Mouse (Mus musculus): ENCODE measurements around the gene Pbld1. TPM values are rescaled to one million over a fixed set of nuclear protein-coding genes. Genes with fewer than 3 reads are reported as not detected.

Pbld1 gene
- polyA plus RNA-seq, 1 experiment from 2014 or later: 0.96 TPM

DNA sequence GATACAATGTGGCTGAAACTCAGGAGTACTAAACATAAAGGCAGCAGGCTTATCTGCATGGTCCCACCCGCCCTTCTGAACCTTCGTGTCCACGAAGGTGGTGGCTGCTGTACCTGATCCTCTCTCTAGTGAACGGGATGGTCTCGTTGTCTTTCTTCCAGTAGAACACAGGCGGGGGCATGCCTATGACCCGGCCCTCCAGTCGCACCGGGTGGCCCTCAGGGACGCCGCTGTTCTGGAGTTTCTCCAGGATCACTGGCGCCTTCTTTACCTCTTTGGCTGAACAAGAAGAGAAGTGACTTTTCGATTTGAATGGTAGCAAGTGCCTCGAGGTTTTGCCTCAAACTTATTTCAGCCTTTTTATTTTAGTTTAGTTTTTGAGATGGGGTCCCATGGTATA is 60.0 kb downstream of the Pbld1 start:
- Histone ChIP-seq H3K4me3 (ENCODE audit: low read depth, low read length) (no peak overlapping the region), H3K27ac (ENCODE audit: low read depth, low read length) (no peak overlapping the region), H3K36me3 (ENCODE audit: control insufficient read depth, insufficient read depth, low read length) (no peaks in the 10 kb centered on the region), H3K9me3 (ENCODE audit: control insufficient read depth, low read length) (no peaks in the 10 kb centered on the region), H3K9ac (ENCODE audit: low read length) (no peak overlapping the region), H3K4me2 (no peak overlapping the region), H3K27me3 (ENCODE audit: control insufficient read depth, insufficient read depth, low read length) (no peaks in the 10 kb centered on the region), H3K4me1 (ENCODE audit: control insufficient read depth, insufficient read depth, low read length) (no peaks in the 10 kb centered on the region)
- WGBS: 79% methylated on average over 14 of the region's 14 CpGs
- DNase-seq (ENCODE audit: low spot score, missing footprints) (peak; percentile 33), ATAC-seq (ENCODE audit: low FRiP score) (no peak)

DNA sequence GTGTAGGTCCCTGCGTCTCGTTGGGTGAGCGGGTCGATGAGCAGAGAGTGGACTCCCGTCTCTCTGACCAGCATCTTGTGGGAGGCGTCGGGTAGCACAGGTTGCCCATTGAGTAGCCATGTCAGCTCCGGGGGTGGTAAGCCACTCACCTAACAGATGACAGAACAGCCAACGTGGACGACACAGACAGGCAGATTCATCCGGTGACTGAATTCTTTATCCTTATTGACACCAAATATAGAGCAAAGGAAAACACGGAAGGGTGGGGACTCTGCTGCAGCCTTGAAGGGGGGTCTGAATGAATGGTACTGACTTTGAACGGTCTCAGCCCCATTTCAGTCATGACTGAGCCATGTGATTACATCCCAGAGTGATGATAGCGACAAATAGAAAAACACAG is 62.0 kb downstream of the Pbld1 start:
- Histone ChIP-seq H3K4me3 (ENCODE audit: low read depth, low read length) (no peak overlapping the region), H3K9ac (ENCODE audit: low read length) (no peak overlapping the region), H3K27ac (ENCODE audit: low read depth, low read length) (no peak overlapping the region), H3K9me3 (ENCODE audit: control insufficient read depth, low read length) (no peaks in the 10 kb centered on the region), H3K36me3 (ENCODE audit: control insufficient read depth, insufficient read depth, low read length) (no peaks in the 10 kb centered on the region), H3K4me2 (no peak overlapping the region), H3K4me1 (ENCODE audit: control insufficient read depth, insufficient read depth, low read length) (no peaks in the 10 kb centered on the region), H3K27me3 (ENCODE audit: control insufficient read depth, insufficient read depth, low read length) (no peaks in the 10 kb centered on the region)
- peak; percentile 36; the same call in 1 of the 2 replicates for ATAC-seq (ENCODE audit: low FRiP score)
- peak; percentile 65 for DNase-seq (ENCODE audit: low spot score, missing footprints)
- 89% methylated on average over 14 of the region's 14 CpGs for WGBS

DNA sequence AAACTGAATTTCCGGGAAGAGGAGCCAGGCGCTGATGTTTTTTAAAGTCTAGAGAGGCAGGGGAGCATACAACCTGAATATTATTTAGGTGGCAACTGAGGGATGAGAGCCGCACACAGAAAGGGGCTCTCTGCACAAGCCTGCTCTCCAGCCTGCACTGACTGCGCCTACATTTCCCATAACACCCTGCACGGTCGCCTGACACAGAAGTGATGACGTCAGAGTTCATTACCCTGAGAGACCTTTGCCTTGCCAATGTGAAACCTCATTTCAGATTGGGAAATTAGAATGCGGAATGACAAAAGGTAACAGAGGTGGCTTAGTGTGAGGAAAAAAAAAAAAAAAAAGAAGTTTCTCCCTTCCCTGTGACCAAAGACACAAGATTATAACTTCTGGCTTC is 62.6 kb downstream of the Pbld1 start:
- no peaks in the 10 kb centered on the region for H3K27me3 ChIP-seq (ENCODE audit: control insufficient read depth, insufficient read depth, low read length)
- no peaks in the 10 kb centered on the region for H3K9me3 ChIP-seq (ENCODE audit: control insufficient read depth, low read length)
- ATAC-seq (ENCODE audit: low FRiP score): peak; percentile 88
- H3K4me2 ChIP-seq: no peak overlapping the region
- no peaks in the 10 kb centered on the region for H3K4me1 ChIP-seq (ENCODE audit: control insufficient read depth, insufficient read depth, low read length)
- no peak overlapping the region for H3K9ac ChIP-seq (ENCODE audit: low read length)
- no peaks in the 10 kb centered on the region for H3K36me3 ChIP-seq (ENCODE audit: control insufficient read depth, insufficient read depth, low read length)
- no peak overlapping the region for H3K27ac ChIP-seq (ENCODE audit: low read depth, low read length)
- WGBS: 30% methylated on average over 8 of the region's 8 CpGs
- DNase-seq (ENCODE audit: low spot score, missing footprints): peak; percentile 86
- no peak overlapping the region for H3K4me3 ChIP-seq (ENCODE audit: low read depth, low read length)

DNA sequence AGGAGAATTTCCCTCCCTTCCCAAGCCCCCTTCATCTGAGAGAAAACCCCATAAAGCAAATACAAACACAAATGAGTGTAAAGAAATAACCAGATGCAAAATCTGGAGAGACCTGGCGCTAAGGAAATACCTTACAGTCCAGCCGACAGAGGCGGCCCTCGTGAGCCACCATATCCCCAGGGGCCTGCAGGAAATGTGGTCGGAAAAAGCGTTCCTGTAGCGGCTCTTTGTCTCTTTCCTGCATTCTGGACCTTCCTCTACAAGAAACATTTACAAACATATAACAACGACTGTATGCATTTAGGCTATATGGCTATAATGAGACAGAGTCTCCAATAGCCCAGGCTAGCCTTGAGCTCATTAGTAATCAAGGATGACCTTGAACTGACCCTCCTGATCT is 63.2 kb downstream of the Pbld1 start:
- H3K9ac ChIP-seq (ENCODE audit: low read length): no peak overlapping the region
- H3K4me3 ChIP-seq (ENCODE audit: low read depth, low read length): no peak overlapping the region
- H3K4me1 ChIP-seq (ENCODE audit: control insufficient read depth, insufficient read depth, low read length): no peaks in the 10 kb centered on the region
- no peaks in the 10 kb centered on the region for H3K36me3 ChIP-seq (ENCODE audit: control insufficient read depth, insufficient read depth, low read length)
- ATAC-seq (ENCODE audit: low FRiP score) (no peak), DNase-seq (ENCODE audit: low spot score, missing footprints) (peak; percentile 44)
- no peaks in the 10 kb centered on the region for H3K9me3 ChIP-seq (ENCODE audit: control insufficient read depth, low read length)
- H3K4me2 ChIP-seq: no peak overlapping the region
- H3K27me3 ChIP-seq (ENCODE audit: control insufficient read depth, insufficient read depth, low read length): no peaks in the 10 kb centered on the region
- 88% methylated on average over 8 of the region's 8 CpGs for WGBS
- H3K27ac ChIP-seq (ENCODE audit: low read depth, low read length): no peak overlapping the region

DNA sequence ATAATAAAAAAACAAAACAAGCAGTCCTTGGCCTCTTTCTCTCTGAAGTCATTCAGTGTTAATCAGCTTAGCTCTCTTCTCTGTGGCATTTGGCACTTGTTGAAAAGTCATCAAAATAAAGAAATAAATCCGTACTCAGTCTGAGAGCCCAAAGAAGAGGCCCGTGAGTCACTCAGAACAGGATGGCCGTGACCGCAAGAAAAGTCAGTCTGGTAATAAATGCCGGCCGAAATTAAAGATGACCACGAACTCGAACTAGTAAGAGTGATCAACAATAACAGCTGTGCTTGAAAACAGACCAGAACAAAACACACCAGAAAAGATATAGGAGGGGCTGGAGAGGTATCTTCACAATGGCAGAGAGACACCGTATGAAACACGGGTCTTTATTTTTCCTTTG is 64.1 kb downstream of the Pbld1 start:
- H3K4me3 ChIP-seq (ENCODE audit: low read depth, low read length): no peak overlapping the region
- ATAC-seq (ENCODE audit: low FRiP score) (no peak), DNase-seq (ENCODE audit: low spot score, missing footprints) (no peak)
- H3K9me3 ChIP-seq (ENCODE audit: control insufficient read depth, low read length): no peaks in the 10 kb centered on the region
- WGBS: 88% methylated on average over 10 of the region's 10 CpGs
- H3K27me3 ChIP-seq (ENCODE audit: control insufficient read depth, insufficient read depth, low read length): no peaks in the 10 kb centered on the region
- H3K36me3 ChIP-seq (ENCODE audit: control insufficient read depth, insufficient read depth, low read length): no peaks in the 10 kb centered on the region
- H3K4me1 ChIP-seq (ENCODE audit: control insufficient read depth, insufficient read depth, low read length): no peaks in the 10 kb centered on the region
- no peak overlapping the region for H3K4me2 ChIP-seq
- H3K9ac ChIP-seq (ENCODE audit: low read length): no peak overlapping the region
- no peak overlapping the region for H3K27ac ChIP-seq (ENCODE audit: low read depth, low read length)

DNA sequence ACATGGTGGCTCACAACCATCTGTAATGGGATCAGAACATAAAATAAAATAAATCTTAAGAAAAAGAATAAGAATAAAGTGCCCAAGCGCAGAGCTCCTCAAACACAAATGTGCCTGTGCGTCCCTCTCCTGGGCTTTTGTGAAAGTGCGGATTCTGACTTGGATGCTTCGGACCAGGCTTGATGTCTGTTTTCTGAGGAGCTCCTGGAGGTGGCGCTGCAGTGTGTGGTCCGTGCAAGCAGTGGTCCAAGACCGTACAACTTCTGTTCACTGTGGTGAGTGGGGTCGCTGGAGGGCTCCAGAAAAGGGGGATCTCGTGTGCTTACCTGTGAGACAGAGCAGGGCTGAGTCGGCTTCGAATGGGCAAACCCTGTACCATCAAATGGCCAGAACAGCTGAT is 65.4 kb downstream of the Pbld1 start:
- no peak for DNase-seq (ENCODE audit: low spot score, missing footprints)
- no peak overlapping the region for H3K27ac ChIP-seq (ENCODE audit: low read depth, low read length)
- no peak; the same call in 1 of the 2 replicates for ATAC-seq (ENCODE audit: low FRiP score)
- H3K27me3 ChIP-seq (ENCODE audit: control insufficient read depth, insufficient read depth, low read length): no peaks in the 10 kb centered on the region
- no peaks in the 10 kb centered on the region for H3K9me3 ChIP-seq (ENCODE audit: control insufficient read depth, low read length)
- 32% methylated on average over 11 of the region's 11 CpGs for WGBS
- H3K4me2 ChIP-seq: no peak overlapping the region
- H3K36me3 ChIP-seq (ENCODE audit: control insufficient read depth, insufficient read depth, low read length): no peaks in the 10 kb centered on the region
- no peak overlapping the region for H3K4me3 ChIP-seq (ENCODE audit: low read depth, low read length)
- no peak overlapping the region for H3K9ac ChIP-seq (ENCODE audit: low read length)
- no peaks in the 10 kb centered on the region for H3K4me1 ChIP-seq (ENCODE audit: control insufficient read depth, insufficient read depth, low read length)

DNA sequence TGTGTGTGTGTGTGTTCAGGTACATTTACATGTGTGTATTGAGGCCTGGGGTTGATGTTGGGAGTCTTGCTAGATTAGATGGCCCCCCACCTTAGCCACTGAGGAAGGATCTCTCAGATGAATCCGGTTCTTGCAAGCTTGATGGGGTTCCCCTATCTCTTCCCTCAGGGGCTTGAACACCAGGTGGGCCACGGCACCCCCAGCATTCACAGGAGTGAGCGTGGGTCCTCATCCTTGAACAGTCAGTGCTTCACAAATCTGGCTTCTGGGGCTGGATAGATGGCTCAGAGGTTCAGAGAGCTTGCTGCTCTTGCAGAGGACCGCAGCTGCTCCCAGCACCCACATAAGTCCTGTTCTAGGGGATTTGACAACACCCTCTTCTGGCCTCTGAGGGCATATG is 66.2 kb downstream of the Pbld1 start:
- DNase-seq (ENCODE audit: low spot score, missing footprints): no peak

DNA sequence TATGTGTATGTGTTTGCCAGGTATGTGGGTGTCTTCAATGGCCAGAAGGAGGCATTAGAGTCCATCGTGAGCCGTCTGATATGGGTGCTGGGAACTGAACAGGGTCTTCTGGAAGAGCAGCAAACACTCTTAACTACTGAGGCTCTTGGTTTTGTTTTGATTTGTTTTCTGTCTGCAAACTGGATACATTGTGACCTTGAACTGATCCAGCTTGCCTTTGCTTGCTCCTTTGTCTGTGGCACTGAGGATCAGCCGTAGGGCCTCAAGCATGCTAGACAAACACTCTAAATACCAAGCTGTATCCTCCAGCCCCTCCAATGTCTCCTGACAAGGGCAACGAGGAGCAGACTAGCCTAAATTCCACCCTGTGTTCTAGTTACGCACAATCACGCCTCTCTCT is 67.2 kb downstream of the Pbld1 start:
- Histone ChIP-seq H3K36me3 (ENCODE audit: control insufficient read depth, insufficient read depth, low read length) (no peaks in the 10 kb centered on the region), H3K4me3 (ENCODE audit: low read depth, low read length) (no peak overlapping the region), H3K27ac (ENCODE audit: low read depth, low read length) (no peak overlapping the region), H3K9me3 (ENCODE audit: control insufficient read depth, low read length) (no peaks in the 10 kb centered on the region), H3K4me2 (no peak overlapping the region), H3K9ac (ENCODE audit: low read length) (no peak overlapping the region), H3K4me1 (ENCODE audit: control insufficient read depth, insufficient read depth, low read length) (no peaks in the 10 kb centered on the region), H3K27me3 (ENCODE audit: control insufficient read depth, insufficient read depth, low read length) (no peaks in the 10 kb centered on the region)
- 91% methylated on average over 6 of the region's 6 CpGs for WGBS
- ATAC-seq (ENCODE audit: low FRiP score) (no peak), DNase-seq (ENCODE audit: low spot score, missing footprints) (no peak)

More for the DNA sequence above, 66.2 kb downstream of the Pbld1 start:
- H3K27me3 ChIP-seq (ENCODE audit: control insufficient read depth, insufficient read depth, low read length): no peaks in the 10 kb centered on the region
- H3K4me2 ChIP-seq: no peak overlapping the region
- H3K9me3 ChIP-seq (ENCODE audit: control insufficient read depth, low read length): no peaks in the 10 kb centered on the region
- no peak overlapping the region for H3K4me3 ChIP-seq (ENCODE audit: low read depth, low read length)
- ATAC-seq (ENCODE audit: low FRiP score): no peak
- no peaks in the 10 kb centered on the region for H3K4me1 ChIP-seq (ENCODE audit: control insufficient read depth, insufficient read depth, low read length)
- WGBS: 77% methylated on average over 4 of the region's 4 CpGs
- H3K9ac ChIP-seq (ENCODE audit: low read length): no peak overlapping the region
- H3K36me3 ChIP-seq (ENCODE audit: control insufficient read depth, insufficient read depth, low read length): no peaks in the 10 kb centered on the region
- H3K27ac ChIP-seq (ENCODE audit: low read depth, low read length): no peak overlapping the region
